Mouse (Mus musculus): ENCODE measurements around the gene Ptprm.

The Ptprm gene

GRCm38 (mm10) chr17:66729979-66730378 is 624.3 kb downstream of the Ptprm start:
- DNase-seq (ENCODE audit: low spot score in 2 of 2), result no peak

- no peak for DNase-seq (ENCODE audit: low spot score in 2 of 2)
Observed at GRCm38 (mm10) chr17:66720992-66721351, 633.3 kb downstream of the Ptprm start.

GRCm38 (mm10) chr17:66720200-66720991 is 633.9 kb downstream of the Ptprm start:
- DNase-seq (ENCODE audit: low spot score in 2 of 2), result no peak

- DNase-seq (ENCODE audit: low spot score in 2 of 2), result no peak
Observed at GRCm38 (mm10) chr17:66712456-66713205, 641.6 kb downstream of the Ptprm start.

- DNase-seq (ENCODE audit: low spot score in 2 of 2), result no peak
Observed at GRCm38 (mm10) chr17:66711221-66712016, 642.8 kb downstream of the Ptprm start.

GRCm38 (mm10) chr17:66710568-66710967 is 643.7 kb downstream of the Ptprm start:
- no peak for DNase-seq (ENCODE audit: low spot score in 2 of 2)

- no peak for DNase-seq (ENCODE audit: low spot score in 2 of 2)
Observed at GRCm38 (mm10) chr17:66708748-66709147, 645.5 kb downstream of the Ptprm start.

GRCm38 (mm10) chr17:66707684-66708083 is 646.6 kb downstream of the Ptprm start:
- no peak for DNase-seq (ENCODE audit: low spot score in 2 of 2)

- no peak for DNase-seq (ENCODE audit: low spot score in 2 of 2)
Observed at GRCm38 (mm10) chr17:66701358-66702184, 652.7 kb downstream of the Ptprm start.

- DNase-seq (ENCODE audit: low spot score in 2 of 2), result no peak
Observed at GRCm38 (mm10) chr17:66699896-66700295, 654.4 kb downstream of the Ptprm start.

GRCm38 (mm10) chr17:66697650-66698049 is 656.6 kb downstream of the Ptprm start:
- DNase-seq (ENCODE audit: low spot score in 2 of 2), result no peak

GRCm38 (mm10) chr17:66696531-66697172 is 657.6 kb downstream of the Ptprm start:
- DNase-seq (ENCODE audit: low spot score in 2 of 2), result no peak

- DNase-seq (ENCODE audit: low spot score in 2 of 2), result no peak
Observed at GRCm38 (mm10) chr17:66694326-66694725, 659.9 kb downstream of the Ptprm start.

- DNase-seq (ENCODE audit: low spot score in 2 of 2), result no peak
Observed at GRCm38 (mm10) chr17:66693676-66694304, 660.5 kb downstream of the Ptprm start.

- DNase-seq (ENCODE audit: low spot score in 2 of 2), result no peak
Observed at GRCm38 (mm10) chr17:66692941-66693675, 661.1 kb downstream of the Ptprm start.

GRCm38 (mm10) chr17:66688179-66688578 is 666.1 kb downstream of the Ptprm start:
- DNase-seq (ENCODE audit: low spot score in 2 of 2), result no peak

- DNase-seq (ENCODE audit: low spot score in 2 of 2), result no peak
Observed at GRCm38 (mm10) chr17:66687543-66687942, 666.7 kb downstream of the Ptprm start.

GRCm38 (mm10) chr17:66686701-66687489 is 667.4 kb downstream of the Ptprm start:
- no peak for DNase-seq (ENCODE audit: low spot score in 2 of 2)

GRCm38 (mm10) chr17:66683411-66683810 is 670.8 kb downstream of the Ptprm start:
- no peak for DNase-seq (ENCODE audit: low spot score in 2 of 2)

Data from urinary bladder, postnatal 36 days (tissue).